Mouse (Mus musculus) E14TG2a.4 (cell line): ENCODE results near the gene Ttf1.

Experiments used
- CTCF ChIP-seq: conservative IDR thresholded peaks from 2 replicates; pipeline ENCODE4 v1.5.1; 2014; ENCODE audit warnings: low read length
- NANOG ChIP-seq: IDR thresholded peaks from 2 replicates; pipeline ENCODE4 v1.6.1; 2014; ENCODE audit warnings: borderline replicate concordance, low read length, mixed read lengths
- POU5F1 ChIP-seq: IDR thresholded peaks from 2 replicates; pipeline ENCODE4 v1.6.1; 2014; ENCODE audit warnings: low read length, borderline replicate concordance

DNA sequence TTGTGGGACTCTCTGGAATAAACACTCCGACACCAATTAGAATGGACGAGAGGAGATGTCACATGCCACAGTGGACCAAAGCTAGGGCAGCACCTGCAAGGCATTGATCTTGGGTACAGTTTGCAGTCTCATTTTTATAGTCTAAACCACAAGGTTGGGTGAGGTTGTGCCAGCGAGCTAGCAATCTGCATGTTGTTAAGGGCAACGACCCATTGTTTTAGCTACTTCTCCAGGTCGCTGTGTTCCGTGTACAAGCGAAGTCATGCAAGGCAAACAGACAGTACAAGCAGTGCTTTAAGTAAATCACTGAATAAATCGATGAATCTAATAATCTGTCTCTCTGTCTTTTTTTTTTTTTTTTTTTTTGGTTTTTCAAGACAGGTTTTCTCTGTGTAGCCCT lies 35.6 kb downstream of the Ttf1 start:
- no peak for TF ChIP-seq CTCF
- TF ChIP-seq POU5F1: no peak
- no peak for TF ChIP-seq NANOG
